Mouse (Mus musculus): ENCODE measurements at regions not wholly inside any gene's neighbourhood (a gene's known extent, or its start where the extent isn't known, plus 50 kb on each side); places are given as distances from the start of the nearest gene placed in this dataset.

- Histone ChIP-seq H3K27me3 (ENCODE audit: control insufficient read depth, insufficient read depth, low read length) (no peaks in the 10 kb centered on the region), H3K27ac (replicated peaks; ENCODE audit: low read depth, low read length) (no peak overlapping the region), H3K4me3 (replicated peaks; ENCODE audit: low read length) (no peak overlapping the region), H3K36me3 (ENCODE audit: control insufficient read depth, insufficient read depth, low read length) (no peaks in the 10 kb centered on the region), H3K9me3 (ENCODE audit: control insufficient read depth, low read length) (no peaks in the 10 kb centered on the region; the same call in 1 of the 2 replicates), H3K4me1 (ENCODE audit: control insufficient read depth, insufficient read depth, low read length) (peaks cover 3% of the 10 kb centered on the region; the same call in 1 of the 2 replicates), H3K9ac (ENCODE audit: low read depth, low read length, severe bottlenecking) (0 out of 2 replicates have a peak overlapping the region, but pooled peaks have one; percentile 12), H3K4me2 (replicated peaks; ENCODE audit: low read depth, low read length, severe bottlenecking) (no peak overlapping the region)
- peak; percentile 37; the same call in 1 of the 2 replicates for ATAC-seq (ENCODE audit: low FRiP score, low read depth)
- peak; percentile 42 for DNase-seq (ENCODE audit: low spot score)
- no peak for TF ChIP-seq POLR2A (IDR thresholded peaks at IDR 0.05; ENCODE audit: borderline replicate concordance, extremely low read depth, insufficient read depth, insufficient read length)
- 33% methylated on average over 14 of the region's 14 CpGs for WGBS
Observed at GRCm38 (mm10) chr2:179370882-179371546, 71.2 kb upstream of the Cdh4 start.

GRCm38 (mm10) chr2:179371553-179371952 lies 70.7 kb upstream of the Cdh4 start:
- TF ChIP-seq POLR2A (IDR thresholded peaks at IDR 0.05; ENCODE audit: borderline replicate concordance, extremely low read depth, insufficient read depth, insufficient read length): no peak
- Histone ChIP-seq H3K4me3 (replicated peaks; ENCODE audit: low read length) (no peak overlapping the region), H3K9ac (ENCODE audit: low read depth, low read length, severe bottlenecking) (0 out of 2 replicates have a peak overlapping the region, but pooled peaks have one; percentile 12), H3K9me3 (ENCODE audit: control insufficient read depth, low read length) (no peaks in the 10 kb centered on the region; the same call in 1 of the 2 replicates), H3K4me2 (replicated peaks; ENCODE audit: low read depth, low read length, severe bottlenecking) (no peak overlapping the region), H3K36me3 (ENCODE audit: control insufficient read depth, insufficient read depth, low read length) (no peaks in the 10 kb centered on the region), H3K27me3 (ENCODE audit: control insufficient read depth, insufficient read depth, low read length) (no peaks in the 10 kb centered on the region), H3K27ac (replicated peaks; ENCODE audit: low read depth, low read length) (no peak overlapping the region), H3K4me1 (ENCODE audit: control insufficient read depth, insufficient read depth, low read length) (peaks cover 3% of the 10 kb centered on the region; the same call in 1 of the 2 replicates)
- DNase-seq (ENCODE audit: low spot score) (no peak), ATAC-seq (ENCODE audit: low FRiP score, low read depth) (no peak)
- WGBS: 70% methylated on average over 7 of the region's 7 CpGs

GRCm38 (mm10) chr2:179379691-179380443 lies 62.4 kb upstream of the Cdh4 start:
- peaks cover 16% of the 10 kb centered on the region for H3K4me1 ChIP-seq (ENCODE audit: control insufficient read depth, insufficient read depth, low read length)
- 42% methylated on average over 11 of the region's 11 CpGs for WGBS
- no peak for TF ChIP-seq POLR2A (IDR thresholded peaks at IDR 0.05; ENCODE audit: borderline replicate concordance, extremely low read depth, insufficient read depth, insufficient read length)
- DNase-seq (ENCODE audit: low spot score) (no peak), ATAC-seq (ENCODE audit: low FRiP score, low read depth) (peak; percentile 79; the same call in 1 of the 2 replicates)
- H3K36me3 ChIP-seq (ENCODE audit: control insufficient read depth, insufficient read depth, low read length): no peaks in the 10 kb centered on the region
- no peak overlapping the region for H3K9ac ChIP-seq (ENCODE audit: low read depth, low read length, severe bottlenecking)
- peak overlapping the region; percentile 8; the same call in 1 of the 2 replicates for H3K4me2 ChIP-seq (replicated peaks; ENCODE audit: low read depth, low read length, severe bottlenecking)
- no peak overlapping the region for H3K4me3 ChIP-seq (replicated peaks; ENCODE audit: low read length)
- H3K9me3 ChIP-seq (ENCODE audit: control insufficient read depth, low read length): no peaks in the 10 kb centered on the region
- no peaks in the 10 kb centered on the region for H3K27me3 ChIP-seq (ENCODE audit: control insufficient read depth, insufficient read depth, low read length)
- H3K27ac ChIP-seq (replicated peaks; ENCODE audit: low read depth, low read length): peak overlapping the region; percentile 44; the same call in 1 of the 2 replicates

- WGBS: 20% methylated on average over 4 of the region's 4 CpGs
- Histone ChIP-seq H3K9ac (ENCODE audit: low read depth, low read length, severe bottlenecking) (no peak overlapping the region), H3K36me3 (ENCODE audit: control insufficient read depth, insufficient read depth, low read length) (no peaks in the 10 kb centered on the region), H3K4me3 (replicated peaks; ENCODE audit: low read length) (no peak overlapping the region), H3K27me3 (ENCODE audit: control insufficient read depth, insufficient read depth, low read length) (no peaks in the 10 kb centered on the region), H3K27ac (replicated peaks; ENCODE audit: low read depth, low read length) (no peak overlapping the region), H3K4me1 (ENCODE audit: control insufficient read depth, insufficient read depth, low read length) (peaks cover 16% of the 10 kb centered on the region), H3K4me2 (replicated peaks; ENCODE audit: low read depth, low read length, severe bottlenecking) (peak overlapping the region; percentile 8; the same call in 1 of the 2 replicates), H3K9me3 (ENCODE audit: control insufficient read depth, low read length) (no peaks in the 10 kb centered on the region)
- DNase-seq (ENCODE audit: low spot score): peak; percentile 66
- no peak; the same call in 1 of the 2 replicates for ATAC-seq (ENCODE audit: low FRiP score, low read depth)
- TF ChIP-seq POLR2A (IDR thresholded peaks at IDR 0.05; ENCODE audit: borderline replicate concordance, extremely low read depth, insufficient read depth, insufficient read length): no peak
Observed at GRCm38 (mm10) chr2:179380444-179380705, 61.9 kb upstream of the Cdh4 start.

GRCm38 (mm10) chr2:179381916-179382315 lies 60.3 kb upstream of the Cdh4 start:
- peaks cover 16% of the 10 kb centered on the region for H3K4me1 ChIP-seq (ENCODE audit: control insufficient read depth, insufficient read depth, low read length)
- no peak for TF ChIP-seq POLR2A (IDR thresholded peaks at IDR 0.05; ENCODE audit: borderline replicate concordance, extremely low read depth, insufficient read depth, insufficient read length)
- DNase-seq (ENCODE audit: low spot score) (no peak), ATAC-seq (ENCODE audit: low FRiP score, low read depth) (no peak)
- H3K4me2 ChIP-seq (replicated peaks; ENCODE audit: low read depth, low read length, severe bottlenecking): no peak overlapping the region
- H3K9me3 ChIP-seq (ENCODE audit: control insufficient read depth, low read length): no peaks in the 10 kb centered on the region
- H3K27me3 ChIP-seq (ENCODE audit: control insufficient read depth, insufficient read depth, low read length): no peaks in the 10 kb centered on the region
- WGBS: 96% methylated on average over 3 of the region's 3 CpGs
- no peak overlapping the region for H3K9ac ChIP-seq (ENCODE audit: low read depth, low read length, severe bottlenecking)
- H3K4me3 ChIP-seq (replicated peaks; ENCODE audit: low read length): no peak overlapping the region
- H3K36me3 ChIP-seq (ENCODE audit: control insufficient read depth, insufficient read depth, low read length): no peaks in the 10 kb centered on the region
- H3K27ac ChIP-seq (replicated peaks; ENCODE audit: low read depth, low read length): no peak overlapping the region

Data from limb, embryonic 14.5 days (tissue).